Mouse (Mus musculus) hindbrain, embryonic 11.5 days (tissue): Measurements from ENCODE around the gene Prss40. TPM values are rescaled to one million over a fixed set of nuclear protein-coding genes. Genes with fewer than 3 reads are reported as not detected.

Source experiments
- ATAC-seq: fragments of 200-750 bp; cut with Nextera tagmentation; 2 replicates; pipeline ENCODE4 v1.8.0; 2017; ENCODE audit warnings: mild to moderate bottlenecking, moderate TSS enrichment, moderate library complexity; ENCODE audit not compliant: low FRiP score
- DNase-seq: peaks from one replicate; pipeline ENCODE4 v3.0.0-alpha.2; 2015; ENCODE audit warnings: low spot score
- H3K27ac ChIP-seq: fragments of 300-500 bp; sonication (generic); 2 replicates; pipeline ENCODE4 v1.5.1; 2014; ENCODE audit warnings: mild to moderate bottlenecking, low read depth, low read length
- H3K27me3 ChIP-seq: fragments of 300-500 bp; sonication (generic); 2 replicates; pipeline ENCODE4 v1.6.1; 2014; ENCODE audit warnings: mild to moderate bottlenecking, low read length, moderate library complexity, mixed read lengths; ENCODE audit not compliant: control insufficient read depth, insufficient read depth
- H3K36me3 ChIP-seq: fragments of 300-500 bp; sonication (generic); 2 replicates; pipeline ENCODE4 v1.6.1; 2014; ENCODE audit warnings: mild to moderate bottlenecking, low read length, moderate library complexity, mixed read lengths; ENCODE audit not compliant: control insufficient read depth, insufficient read depth
- H3K4me1 ChIP-seq: fragments of 300-500 bp; sonication (generic); replicated peaks from 2 replicates; pipeline ENCODE4 v1.6.1; 2014; ENCODE audit warnings: low read length, mixed read lengths; ENCODE audit not compliant: control insufficient read depth, insufficient read depth
- H3K4me2 ChIP-seq: fragments of 300-500 bp; sonication (generic); replicated peaks from 2 replicates; pipeline ENCODE4 v1.6.1; 2014; ENCODE audit warnings: mild to moderate bottlenecking, low read depth, low read length
- H3K4me3 ChIP-seq: fragments of 300-500 bp; sonication (generic); 2 replicates; pipeline ENCODE4 v1.5.1; 2014; ENCODE audit warnings: low read depth, low read length
- H3K9ac ChIP-seq: fragments of 300-500 bp; sonication (generic); 2 replicates; pipeline ENCODE4 v1.6.1; 2014; ENCODE audit warnings: low read depth, low read length
- H3K9me3 ChIP-seq: fragments of 300-500 bp; sonication (generic); 2 replicates; pipeline ENCODE4 v1.6.1; 2016; ENCODE audit warnings: low read length; ENCODE audit not compliant: control insufficient read depth
- WGBS: fragments of 180-500 bp; shearing (Covaris S2); extraction: QIAGEN DNeasy Blood & Tissue Kit; methylation state at CpG from one replicate; pipeline ENCODE4 v1.1.7; 2014; 5-methylcytosine and 5-hydroxymethylcytosine counted together
- polyA plus RNA-seq: library from polyadenylated mRNA; unstranded; fragments of >200 nt; fragmentation: Nextera tagmentation; extraction: Ambion mirVana; gene quantifications from 2 replicates; pipeline ENCODE4 v1.2.1, GENCODE M21; 2014

Gene Prss40
- polyA plus RNA-seq, 1 experiment from 2014 or later: not detected

GRCm38 (mm10) chr1:34505970-34506551 lies 54.7 kb downstream of the Prss40 start:
- Histone ChIP-seq H3K36me3 (no peaks in the 10 kb centered on the region), H3K9me3 (no peaks in the 10 kb centered on the region), H3K4me1 (no peaks in the 10 kb centered on the region), H3K27me3 (no peaks in the 10 kb centered on the region), H3K4me3 (no peak overlapping the region), H3K9ac (no peak overlapping the region), H3K4me2 (no peak overlapping the region), H3K27ac (no peak overlapping the region)
- WGBS: 82% methylated on average over 4 of the region's 4 CpGs
- ATAC-seq (no peak), DNase-seq (no peak)

DNA sequence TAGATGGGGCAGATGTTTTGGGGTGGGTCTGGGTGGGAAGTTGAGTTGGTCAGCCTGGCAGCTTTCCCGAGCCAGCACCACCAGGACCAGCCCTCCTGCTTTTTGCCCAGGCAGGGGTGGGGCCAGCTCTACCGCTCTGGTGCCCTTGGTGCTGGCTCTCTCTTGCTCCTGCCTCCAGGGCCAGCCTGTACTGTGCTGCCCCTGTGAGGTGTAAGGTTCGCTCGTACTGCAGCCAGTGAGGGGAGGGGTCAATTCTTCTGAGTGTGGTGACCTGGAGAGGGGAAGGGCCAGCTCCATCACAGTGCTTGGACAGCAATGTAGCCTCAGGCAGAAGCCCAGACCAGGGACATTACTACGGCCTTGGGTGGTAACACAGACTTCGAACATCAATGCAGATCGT lies 55.4 kb downstream of the Prss40 start:
- Histone ChIP-seq H3K4me3 (no peak overlapping the region), H3K27ac (no peak overlapping the region), H3K9me3 (no peaks in the 10 kb centered on the region), H3K9ac (no peak overlapping the region), H3K4me2 (no peak overlapping the region), H3K4me1 (no peaks in the 10 kb centered on the region), H3K27me3 (no peaks in the 10 kb centered on the region), H3K36me3 (no peaks in the 10 kb centered on the region)
- WGBS: 74% methylated on average over 7 of the region's 7 CpGs
- DNase-seq (no peak), ATAC-seq (no peak)

- H3K9me3 ChIP-seq: no peaks in the 10 kb centered on the region
- H3K27ac ChIP-seq: no peak overlapping the region
- no peak overlapping the region for H3K9ac ChIP-seq
- H3K4me1 ChIP-seq: no peaks in the 10 kb centered on the region
- no peaks in the 10 kb centered on the region for H3K36me3 ChIP-seq
- DNase-seq (no peak), ATAC-seq (no peak)
- H3K27me3 ChIP-seq: no peaks in the 10 kb centered on the region
- H3K4me3 ChIP-seq: no peak overlapping the region
- WGBS: 55% methylated on average over 3 of the region's 3 CpGs
- no peak overlapping the region for H3K4me2 ChIP-seq
Measured at GRCm38 (mm10) chr1:34502991-34503390, 57.8 kb downstream of the Prss40 start.

Other genes starting within 250 kb of the Prss40 start
- gene Ccdc115, start 121.3 kb downstream of the Prss40 start, polyA plus RNA-seq: 68.5 and 69.2 TPM in 2 replicates
- gene Imp4, start 121.1 kb downstream of the Prss40 start, polyA plus RNA-seq: 87.7 and 94.5 TPM in 2 replicates
- 7.6 and 9.6 TPM in 2 replicates for gene Ptpn18, start 101.2 kb downstream of the Prss40 start, polyA plus RNA-seq
- not detected in 2 replicates for gene Prss39, start 62.5 kb downstream of the Prss40 start, polyA plus RNA-seq
- gene Cfc1, start 25.3 kb downstream of the Prss40 start, polyA plus RNA-seq: not detected in 2 replicates
- gene Amer3, start 18.7 kb upstream of the Prss40 start, polyA plus RNA-seq: 4.1 and 4.3 TPM in 2 replicates